Mouse (Mus musculus) limb, embryonic 13.5 days (tissue): ENCODE data around the gene Slc16a10. TPM values are rescaled to one million over a fixed set of nuclear protein-coding genes. Genes with fewer than 3 reads are reported as not detected.
"Not testable (repeated sequence)": the region's sequence is repeated elsewhere in the genome, so short reads cannot be mapped to it uniquely, and the experiment has no call there.

ENCODE experiments used
- ATAC-seq: fragments of 200-750 bp; cut with Nextera tagmentation; 2 replicates; pipeline ENCODE4 v1.8.0; 2017; ENCODE audit warnings: low read depth, moderate number of reproducible peaks, moderate TSS enrichment; ENCODE audit not compliant: low FRiP score
- H3K27ac ChIP-seq: fragments of 300-500 bp; sonication (generic); 2 replicates; pipeline ENCODE4 v1.5.1; 2015; ENCODE audit warnings: inconsistent platforms, mild to moderate bottlenecking, moderate library complexity
- H3K27me3 ChIP-seq: fragments of 300-500 bp; sonication (generic); 2 replicates; pipeline ENCODE4 v1.6.1; 2015; ENCODE audit warnings: mild to moderate bottlenecking, inconsistent platforms
- H3K36me3 ChIP-seq: fragments of 300-500 bp; sonication (generic); 2 replicates; pipeline ENCODE4 v1.6.1; 2015; ENCODE audit warnings: inconsistent platforms, mild to moderate bottlenecking, moderate library complexity
- H3K4me1 ChIP-seq: fragments of 300-500 bp; sonication (generic); 2 replicates; pipeline ENCODE4 v1.6.1; 2015; ENCODE audit warnings: inconsistent platforms
- H3K4me2 ChIP-seq: fragments of 300-500 bp; sonication (generic); replicated peaks from 2 replicates; pipeline ENCODE4 v1.6.1; 2015; ENCODE audit warnings: inconsistent platforms, mild to moderate bottlenecking, moderate library complexity
- H3K4me3 ChIP-seq: fragments of 300-500 bp; sonication (generic); 2 replicates; pipeline ENCODE4 v1.5.1; 2015; ENCODE audit warnings: moderate library complexity, mild to moderate bottlenecking, inconsistent platforms
- H3K9ac ChIP-seq: fragments of 300-500 bp; sonication (generic); 2 replicates; pipeline ENCODE4 v1.6.1; 2015; ENCODE audit warnings: mild to moderate bottlenecking, inconsistent platforms
- H3K9me3 ChIP-seq: fragments of 300-500 bp; sonication (generic); 2 replicates; pipeline ENCODE4 v1.6.1; 2016; ENCODE audit warnings: inconsistent platforms
- WGBS: fragments of 180-500 bp; shearing (Covaris S2); methylation state at CpG from one replicate; pipeline ENCODE4 v1.1.7; 2015; 5-methylcytosine and 5-hydroxymethylcytosine counted together
- polyA plus RNA-seq: library from polyadenylated mRNA; unstranded; fragments of >200 nt; fragmentation: Nextera tagmentation; extraction: Ambion mirVana; gene quantifications from 2 replicates; pipeline ENCODE4 v1.2.1, GENCODE M21; 2015

The Slc16a10 gene
- polyA plus RNA-seq, 1 experiment from 2014 or later = 7.9 TPM

GRCm38 (mm10) chr10:40029610-40030009 lies 112.4 kb downstream of the Slc16a10 start:
- no peak overlapping the region for H3K4me3 ChIP-seq
- H3K36me3 ChIP-seq = no peaks in the 10 kb centered on the region
- H3K9ac ChIP-seq = no peak overlapping the region
- no peak for ATAC-seq
- H3K4me1 ChIP-seq = peaks cover 5% of the 10 kb centered on the region
- no peak overlapping the region for H3K4me2 ChIP-seq
- 0 out of 2 replicates have a peak, but pooled peaks cover 3% of the 10 kb centered on the region for H3K27me3 ChIP-seq
- H3K27ac ChIP-seq = no peak overlapping the region
- peaks cover 7% of the 10 kb centered on the region; the same call in 1 of the 2 replicates for H3K9me3 ChIP-seq
- 79% methylated on average over 2 of the region's 2 CpGs for WGBS

- 86% methylated on average over 8 of the region's 8 CpGs for WGBS
Observed at GRCm38 (mm10) chr10:40028091-40028490, 114.0 kb downstream of the Slc16a10 start.

GRCm38 (mm10) chr10:40026546-40026945 lies 115.5 kb downstream of the Slc16a10 start:
- no peak overlapping the region for H3K4me3 ChIP-seq
- peaks cover 12% of the 10 kb centered on the region for H3K4me1 ChIP-seq
- no peak for ATAC-seq
- H3K27me3 ChIP-seq = 0 out of 2 replicates have a peak, but pooled peaks cover 3% of the 10 kb centered on the region
- H3K4me2 ChIP-seq = no peak overlapping the region
- peaks cover 7% of the 10 kb centered on the region; the same call in 1 of the 2 replicates for H3K9me3 ChIP-seq
- H3K27ac ChIP-seq = no peak overlapping the region
- 96% methylated on average over 5 of the region's 5 CpGs for WGBS
- no peaks in the 10 kb centered on the region for H3K36me3 ChIP-seq
- no peak overlapping the region for H3K9ac ChIP-seq

More at GRCm38 (mm10) chr10:40028091-40028490, 114.0 kb downstream of the Slc16a10 start:
- H3K4me2 ChIP-seq = no peak overlapping the region
- peaks cover 12% of the 10 kb centered on the region for H3K4me1 ChIP-seq
- H3K4me3 ChIP-seq = no peak overlapping the region
- 0 out of 2 replicates have a peak, but pooled peaks cover 3% of the 10 kb centered on the region for H3K27me3 ChIP-seq
- peaks cover 7% of the 10 kb centered on the region; the same call in 1 of the 2 replicates for H3K9me3 ChIP-seq
- no peak overlapping the region for H3K27ac ChIP-seq
- no peak for ATAC-seq
- H3K9ac ChIP-seq = no peak overlapping the region
- H3K36me3 ChIP-seq = no peaks in the 10 kb centered on the region

GRCm38 (mm10) chr10:40025560-40025959 lies 116.5 kb downstream of the Slc16a10 start:
- 41% methylated on average over 8 of the region's 8 CpGs for WGBS
- ATAC-seq = no peak; the same call in 1 of the 2 replicates
- Histone ChIP-seq H3K4me3 (peak overlapping the region; percentile 67), H3K27me3 (no peaks in the 10 kb centered on the region), H3K4me1 (peaks cover 12% of the 10 kb centered on the region), H3K27ac (peak overlapping the region; percentile 63; the same call in 1 of the 2 replicates), H3K4me2 (peak overlapping the region; percentile 89), H3K9ac (no peak overlapping the region), H3K36me3 (no peaks in the 10 kb centered on the region), H3K9me3 (peaks cover 7% of the 10 kb centered on the region; the same call in 1 of the 2 replicates)

DNA sequence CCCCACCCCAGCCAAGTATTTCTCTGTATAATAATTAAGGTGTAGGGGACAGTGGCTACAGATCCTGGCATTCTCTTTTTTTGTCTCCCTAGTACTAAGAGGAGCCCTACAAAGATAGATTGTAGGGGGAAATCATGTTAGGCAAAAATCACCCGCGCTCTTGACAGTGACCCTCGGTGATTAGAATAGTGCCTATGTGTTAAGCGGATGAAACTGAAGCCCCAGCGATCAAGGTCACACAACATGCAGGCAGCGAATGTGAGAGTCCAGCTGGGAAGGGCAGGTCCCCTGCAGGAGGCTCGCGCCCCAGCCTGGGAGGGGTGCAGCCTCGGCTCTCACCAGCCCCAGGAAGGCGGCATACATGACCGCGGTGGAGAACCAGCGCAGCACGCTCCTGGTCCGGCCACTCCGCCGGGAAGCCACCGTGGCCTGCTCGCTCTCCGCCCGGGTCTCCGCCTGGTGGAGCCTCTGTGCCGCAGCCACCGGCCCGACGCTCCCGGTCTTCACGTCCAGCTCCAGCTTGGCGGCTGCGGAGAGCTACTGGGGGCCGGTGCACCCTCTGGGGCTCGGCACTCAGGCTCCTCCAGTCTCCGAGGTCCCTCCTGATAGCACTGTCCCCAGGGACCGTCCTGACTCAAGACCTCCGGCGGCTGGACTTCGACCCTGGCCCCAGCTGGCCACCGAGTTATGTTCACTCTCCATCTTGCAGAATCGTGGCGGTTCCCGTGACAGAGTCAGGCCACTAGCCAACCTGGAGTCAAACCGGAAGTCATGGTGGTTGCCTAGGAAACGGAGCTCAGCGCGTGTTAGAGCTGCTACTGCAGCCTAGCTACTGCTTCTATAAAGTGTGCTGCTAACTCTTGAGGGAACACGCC lies 117.3 kb downstream of the Slc16a10 start, which contains the start of gene Mfsd4b1:
TSS of gene Mfsd4b1 (minus strand) at position 715 of the 875 bp plus-strand sequence.
- Histone ChIP-seq H3K4me2 (peak within 1 kb of the TSS; percentile 89), H3K9ac (peak within 1 kb of the TSS; percentile 65), H3K4me3 (peak within 1 kb of the TSS; percentile 67), H3K27ac (peak within 1 kb of the TSS; percentile 63; the same call in 1 of the 2 replicates), H3K27me3 (no peaks in the 10 kb centered on the region), H3K9me3 (peaks cover 7% of the 10 kb centered on the region; the same call in 1 of the 2 replicates), H3K36me3 (no peaks in the 10 kb centered on the region), H3K4me1 (peaks cover 12% of the 10 kb centered on the region)
- peak; percentile 96 for ATAC-seq
- WGBS = under 1% methylated on average over 46 of the region's 46 CpGs

- Histone ChIP-seq H3K9ac (no peak overlapping the region), H3K27me3 (no peaks in the 10 kb centered on the region), H3K4me1 (peaks cover 9% of the 10 kb centered on the region), H3K4me2 (no peak overlapping the region), H3K27ac (no peak overlapping the region), H3K36me3 (no peaks in the 10 kb centered on the region), H3K9me3 (no peaks in the 10 kb centered on the region), H3K4me3 (no peak overlapping the region)
- no peak for ATAC-seq
- WGBS = 35% methylated on average over 2 of the region's 2 CpGs
Observed at GRCm38 (mm10) chr10:40020401-40020800, 121.7 kb downstream of the Slc16a10 start.

- 77% methylated on average over 3 of the region's 3 CpGs for WGBS
- H3K4me1 ChIP-seq = peaks cover 5% of the 10 kb centered on the region; the same call in 1 of the 2 replicates
- ATAC-seq = no peak
Observed at GRCm38 (mm10) chr10:40019492-40019891, 122.6 kb downstream of the Slc16a10 start.

DNA sequence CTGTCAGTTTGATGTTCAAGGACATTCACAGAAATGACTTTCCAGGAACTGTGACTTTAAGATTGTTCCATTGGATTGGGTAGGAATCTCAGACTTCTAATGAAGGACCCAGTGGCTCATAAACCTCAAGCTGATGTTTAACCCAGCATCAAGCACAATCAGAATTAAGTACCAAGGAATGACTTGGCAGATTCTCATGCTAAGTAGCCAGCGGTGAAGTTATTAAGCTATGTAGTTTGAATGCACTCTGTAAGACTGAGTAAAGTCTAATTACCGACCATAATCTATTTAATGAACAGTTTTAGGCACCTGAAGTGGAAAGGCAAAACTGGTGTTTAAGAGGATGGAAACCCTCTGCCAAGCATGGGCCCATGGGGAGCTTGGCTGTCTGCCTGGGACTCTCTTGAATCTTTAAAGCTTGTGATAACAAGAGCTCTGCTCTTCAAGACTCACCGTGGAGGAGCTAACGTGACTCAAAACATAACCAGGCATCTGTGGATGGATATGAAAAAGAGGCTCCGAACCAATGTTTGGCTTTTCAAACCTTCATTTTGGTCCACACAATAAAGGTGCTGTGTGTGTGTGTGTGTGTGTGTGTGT lies 123.7 kb downstream of the Slc16a10 start:
- no peak overlapping the region for H3K9ac ChIP-seq
- H3K27me3 ChIP-seq = no peaks in the 10 kb centered on the region
- H3K4me2 ChIP-seq = no peak overlapping the region
- no peak overlapping the region for H3K27ac ChIP-seq
- ATAC-seq = no peak
- no peaks in the 10 kb centered on the region for H3K36me3 ChIP-seq
- 79% methylated on average over 5 of the region's 5 CpGs for whole genome bisulfite sequencing
- no peak overlapping the region for H3K4me3 ChIP-seq
- H3K9me3 ChIP-seq = no peaks in the 10 kb centered on the region
- H3K4me1 ChIP-seq = no peaks in the 10 kb centered on the region

More at GRCm38 (mm10) chr10:40019492-40019891, 122.6 kb downstream of the Slc16a10 start:
- Histone ChIP-seq H3K9ac (no peak overlapping the region), H3K27me3 (no peaks in the 10 kb centered on the region), H3K36me3 (no peaks in the 10 kb centered on the region), H3K4me3 (no peak overlapping the region), H3K4me2 (no peak overlapping the region), H3K27ac (no peak overlapping the region), H3K9me3 (no peaks in the 10 kb centered on the region)

GRCm38 (mm10) chr10:40009591-40009990 lies 132.5 kb downstream of the Slc16a10 start:
- ATAC-seq = no peak

DNA sequence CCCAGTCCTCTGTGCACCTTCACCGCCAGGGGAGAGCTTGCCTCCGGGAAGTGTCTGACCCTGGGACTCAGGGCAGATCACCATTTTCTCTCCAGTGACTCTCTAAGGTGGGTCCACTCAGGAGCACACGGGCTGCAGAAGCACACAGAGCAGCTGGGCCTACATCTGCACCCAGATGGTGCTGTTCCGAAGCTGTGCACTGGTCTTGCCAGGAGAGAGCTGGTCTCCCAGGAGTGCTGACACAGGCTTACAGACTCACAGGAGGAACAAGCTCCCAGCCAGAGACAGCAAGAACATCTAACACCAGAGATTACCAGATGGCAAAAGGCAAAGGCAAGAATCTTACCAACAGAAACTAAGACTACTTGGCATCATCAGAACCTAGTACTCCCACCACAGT lies 133.2 kb downstream of the Slc16a10 start:
- WGBS = 70% methylated on average over 4 of the region's 4 CpGs
- peaks cover 14% of the 10 kb centered on the region for H3K4me1 ChIP-seq
- not testable (repeated sequence) for H3K4me2 ChIP-seq, H3K27me3 ChIP-seq, H3K4me3 ChIP-seq, H3K36me3 ChIP-seq, ATAC-seq, H3K27ac ChIP-seq, H3K9ac ChIP-seq, H3K9me3 ChIP-seq

More at GRCm38 (mm10) chr10:40009591-40009990, 132.5 kb downstream of the Slc16a10 start:
- Histone ChIP-seq H3K4me1 (peaks cover 14% of the 10 kb centered on the region), H3K27ac (no peak overlapping the region), H3K4me2 (no peak overlapping the region), H3K27me3 (no peaks in the 10 kb centered on the region), H3K9me3 (no peaks in the 10 kb centered on the region), H3K36me3 (no peaks in the 10 kb centered on the region), H3K4me3 (no peak overlapping the region), H3K9ac (no peak overlapping the region)
- 88% methylated on average over 11 of the region's 11 CpGs for WGBS

- Histone ChIP-seq H3K27ac (no peak overlapping the region), H3K4me2 (no peak overlapping the region), H3K9ac (no peak overlapping the region), H3K9me3 (no peaks in the 10 kb centered on the region), H3K27me3 (no peaks in the 10 kb centered on the region), H3K4me3 (no peak overlapping the region), H3K4me1 (peaks cover 14% of the 10 kb centered on the region), H3K36me3 (no peaks in the 10 kb centered on the region)
- WGBS = 85% methylated on average over 4 of the region's 4 CpGs
- ATAC-seq = no peak
Observed at GRCm38 (mm10) chr10:40007953-40008352, 134.1 kb downstream of the Slc16a10 start.

GRCm38 (mm10) chr10:40006963-40007362 lies 135.1 kb downstream of the Slc16a10 start:
- no peaks in the 10 kb centered on the region for H3K9me3 ChIP-seq

More at GRCm38 (mm10) chr10:40006963-40007362, 135.1 kb downstream of the Slc16a10 start:
- ATAC-seq = no peak
- Histone ChIP-seq H3K27ac (no peak overlapping the region), H3K9ac (no peak overlapping the region), H3K4me2 (no peak overlapping the region), H3K27me3 (no peaks in the 10 kb centered on the region), H3K4me3 (no peak overlapping the region), H3K4me1 (peaks cover 14% of the 10 kb centered on the region), H3K36me3 (no peaks in the 10 kb centered on the region)
- 73% methylated on average over 10 of the region's 10 CpGs for whole genome bisulfite sequencing
